Mouse (Mus musculus): ENCODE measurements around the gene Zcchc2. TPM values are rescaled to one million over a fixed set of nuclear protein-coding genes. Genes with fewer than 3 reads are reported as not detected.
A peak's percentile ranks its signal among the peaks of the same experiment; 100 is the strongest.

Zcchc2 gene
- total and polyA plus RNA-seq, 3 experiments = 6.8 to 12.6 (median 7.8) TPM

DNA sequence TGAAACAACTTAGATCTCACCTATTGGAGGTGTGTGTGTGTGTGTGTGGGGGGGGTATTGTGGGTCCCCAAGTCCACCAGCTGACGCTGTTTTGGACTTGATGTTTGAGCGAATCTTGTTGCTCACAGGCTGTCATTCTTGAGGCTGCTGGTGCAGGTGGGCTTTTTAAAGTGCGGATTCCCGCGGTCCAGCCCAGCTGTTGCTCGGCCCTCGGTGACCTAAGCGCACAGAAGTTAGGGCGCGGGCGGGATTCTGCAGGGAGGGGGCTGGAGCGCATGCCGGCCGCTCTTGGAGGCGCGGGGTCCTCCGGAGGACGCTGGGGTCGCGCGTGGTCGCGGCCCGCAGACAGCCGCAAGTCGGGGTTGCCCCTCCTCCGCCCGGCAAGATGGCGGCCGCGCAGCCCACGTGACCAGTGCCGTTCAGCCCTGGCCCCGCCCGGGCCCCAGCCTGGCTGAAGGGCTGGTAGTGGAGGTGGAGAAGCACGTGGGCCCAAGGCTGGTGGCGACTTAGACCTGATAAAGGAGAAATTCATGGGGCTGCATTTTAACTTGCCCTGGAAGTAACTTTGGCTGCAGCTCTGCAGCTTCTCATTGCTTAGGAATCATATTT, 3.5 kb downstream of the Zcchc2 start:
- no peak for TF ChIP-seq ZKSCAN1 (IDR thresholded peaks at IDR 0.05; ENCODE audit: borderline replicate concordance, low read depth, low read length)
- no peak for TF ChIP-seq MEF2A (IDR thresholded peaks at IDR 0.05; ENCODE audit: borderline replicate concordance, low read depth, low read length)
- TF ChIP-seq ZNF384 (IDR thresholded peaks at IDR 0.05; ENCODE audit: low read depth, low read length) = no peak
- TF ChIP-seq TBP (conservative IDR thresholded peaks at IDR 0.05; ENCODE audit: low read depth, low read length) = 0 out of 2 replicates have a peak, but pooled peaks have one; percentile 41
- no peak; the same call in 1 of the 2 replicates for TF ChIP-seq CHD1 (IDR thresholded peaks at IDR 0.05; ENCODE audit: low read depth, low read length)
- peak; percentile 53; the same call in 1 of the 2 replicates for TF ChIP-seq TCF12 (IDR thresholded peaks at IDR 0.05; ENCODE audit: low read depth, low read length)
- TF ChIP-seq JUN (IDR thresholded peaks at IDR 0.05; ENCODE audit: insufficient read depth, low read depth, low read length) = no peak
- TF ChIP-seq MAX (IDR thresholded peaks at IDR 0.05; ENCODE audit: low read length) = peak; percentile 98
- TF ChIP-seq ZMIZ1 (IDR thresholded peaks at IDR 0.05; ENCODE audit: low read depth, low read length) = peak; percentile 75; the same call in 1 of the 2 replicates
- TF ChIP-seq JUND (conservative IDR thresholded peaks at IDR 0.05; ENCODE audit: low read depth, low read length) = no peak
- peak; percentile 68 for TF ChIP-seq NRF1 (IDR thresholded peaks at IDR 0.05; ENCODE audit: low read depth, low read length)
- TF ChIP-seq UBTF (IDR thresholded peaks at IDR 0.05; ENCODE audit: low read depth, low read length) = no peak
- no peak for TF ChIP-seq MAFK (IDR thresholded peaks at IDR 0.05; ENCODE audit: insufficient replicate concordance, low read length)
- peak; percentile 98 for TF ChIP-seq MYC (IDR thresholded peaks at IDR 0.05; ENCODE audit: low read depth, low read length)
- no peak for TF ChIP-seq GABPA (IDR thresholded peaks at IDR 0.05; ENCODE audit: insufficient replicate concordance, low read depth, low read length)
- peak; percentile 95 for TF ChIP-seq USF1 (IDR thresholded peaks at IDR 0.05; ENCODE audit: low read depth, low read length)
- peak; percentile 71; the same call in 1 of the 2 replicates for TF ChIP-seq NELFE (IDR thresholded peaks at IDR 0.05; ENCODE audit: low read depth, low read length)
- no peak for TF ChIP-seq PAX5 (IDR thresholded peaks at IDR 0.05; ENCODE audit: low read length)
- no peak; the same call in 1 of the 2 replicates for TF ChIP-seq ETS1 (conservative IDR thresholded peaks at IDR 0.05; ENCODE audit: low read depth, low read length)
- TF ChIP-seq EP300 (IDR thresholded peaks at IDR 0.05; ENCODE audit: low read length) = no peak
- no peak for TF ChIP-seq RAD21 (IDR thresholded peaks at IDR 0.05; ENCODE audit: low read depth, low read length)
- peak; percentile 50; the same call in 1 of the 2 replicates for TF ChIP-seq IRF4 (IDR thresholded peaks at IDR 0.05; ENCODE audit: low read depth, low read length)
- TF ChIP-seq BHLHE40 (IDR thresholded peaks at IDR 0.05; ENCODE audit: low read depth, low read length) = peak; percentile 76
- no peak for TF ChIP-seq CTCF (conservative IDR thresholded peaks at IDR 0.05 in 1 of 2, IDR thresholded peaks at IDR 0.05 in 1 of 2; ENCODE audit: low read depth in 2 of 2, low read length in 2 of 2)
- TF ChIP-seq SMC3 (IDR thresholded peaks at IDR 0.05; ENCODE audit: low read depth, low read length) = no peak
- peak; percentile 46; the same call in 1 of the 2 replicates for TF ChIP-seq MAZ (IDR thresholded peaks at IDR 0.05; ENCODE audit: low read depth, low read length)
- peak; percentile 83 for TF ChIP-seq POLR2A (IDR thresholded peaks at IDR 0.05; ENCODE audit: low read depth, low read length)
- TF ChIP-seq KAT2A (IDR thresholded peaks at IDR 0.05; ENCODE audit: insufficient replicate concordance, low read length) = no peak
- TF ChIP-seq CHD2 (IDR thresholded peaks at IDR 0.05; ENCODE audit: low read length) = peak; percentile 57
- TF ChIP-seq USF2 (conservative IDR thresholded peaks at IDR 0.05; ENCODE audit: low read depth, low read length) = peak; percentile 94
- TF ChIP-seq SIN3A (IDR thresholded peaks at IDR 0.05; ENCODE audit: low read length) = peak; percentile 85
- peak; percentile 99 for TF ChIP-seq MXI1 (IDR thresholded peaks at IDR 0.05; ENCODE audit: low read depth, low read length)
- peak; percentile 15; the same call in 1 of the 2 replicates for TF ChIP-seq RCOR1 (conservative IDR thresholded peaks at IDR 0.05; ENCODE audit: low read depth, low read length)
- 0 out of 2 replicates have a peak, but pooled peaks have one; percentile 45 for TF ChIP-seq POLR2AphosphoS2 (IDR thresholded peaks at IDR 0.05; ENCODE audit: low read depth, low read length)
- TF ChIP-seq HCFC1 (IDR thresholded peaks at IDR 0.05; ENCODE audit: low read depth, low read length) = peak; percentile 63
- no peak for TF ChIP-seq E2F4 (IDR thresholded peaks at IDR 0.05; ENCODE audit: insufficient replicate concordance, low read depth, low read length)
- peak; percentile 36; the same call in 1 of the 2 replicates for TF ChIP-seq ELF1 (IDR thresholded peaks at IDR 0.05; ENCODE audit: low read depth, low read length)
- no peak for TF ChIP-seq ZC3H11A (IDR thresholded peaks at IDR 0.05; ENCODE audit: low read depth, low read length)
- H3K4me1 ChIP-seq (ENCODE audit: control insufficient read depth in 1 of 2, insufficient read depth in 2 of 2) = peaks cover 3 to 45% of the 10 kb centered on the region in 2 experiments; a peak in 3 of 4 replicates
- dilution Hi-C loops (cut with MboI; ENCODE audit: extremely low pct_ligation_motif_present, extremely low pct_unique_long_range_greater_than_20kb, low sequenced_read_pairs) = no loop called here

More for the DNA sequence above, 3.5 kb downstream of the Zcchc2 start:
- in situ Hi-C loops (cut with MboI; ENCODE audit: low pct_ligation_motif_present, low pct_unique_long_range_greater_than_20kb, low sequenced_read_pairs) = no loop called here
- Histone ChIP-seq H3K36me3 (replicated peaks in 1 of 2; ENCODE audit: control insufficient read depth in 1 of 2, insufficient read depth in 1 of 2, low read length in 1 of 2) (peaks cover 0 to 8% of the 10 kb centered on the region in 2 experiments), H3K9ac (ENCODE audit: insufficient read depth, low read depth) (peak overlapping the region; percentile 47), H3K79me2 (replicated peaks; ENCODE audit: control insufficient read depth, extremely low read depth, insufficient read depth, poor library complexity, severe bottlenecking) (peaks cover 39% of the 10 kb centered on the region), H3K27ac (ENCODE audit: insufficient read depth, low read depth) (peak overlapping the region; percentile 4; the same call in 1 of the 2 replicates), H3K9me3 (replicated peaks; ENCODE audit: low read length) (no peaks in the 10 kb centered on the region), H3K4me3 (replicated peaks in 1 of 3; ENCODE audit: low read depth in 2 of 3, low read length in 2 of 3, poor library complexity in 1 of 3) (peak overlapping the region; percentile 66 to 87 (median 75)), H3K27me3 (replicated peaks) (no peaks in the 10 kb centered on the region), H3K4me2 (ENCODE audit: insufficient read depth, low read depth, poor library complexity, severe bottlenecking) (peak overlapping the region; percentile 98)
- peak; percentile 85 for DNase-seq (ENCODE audit: extremely low read depth)

Data from CH12.LX (cell line).